Mouse (Mus musculus): ENCODE data around the gene Folr2. TPM values are rescaled to one million over a fixed set of nuclear protein-coding genes. Genes with fewer than 3 reads are reported as not detected.

Gene Folr2
- total RNA-seq, 2 experiments from 2014 or later: not detected

- no peak overlapping the region for H3K27ac ChIP-seq
- intact Hi-C loops (cut with DNase I): loop anchor here (5.0 kb wide), 1 partner anchor 47 kb away; the partner anchor contains the start of gene Inppl1
- DNase-seq (ENCODE audit: extremely low spot score in 1 of 2, low spot score in 2 of 2): no peak
- H3K4me3 ChIP-seq: no peak overlapping the region
- TF ChIP-seq CTCF (IDR thresholded peaks at IDR 0.05): no peak
Observed at GRCm38 (mm10) chr7:101884160-101884559, 27.2 kb upstream of the Folr2 start.

- intact Hi-C loops (cut with DNase I): loop anchor here (5.0 kb wide), 1 partner anchor 45 kb away; the partner anchor contains the start of gene Inppl1
- no peak for DNase-seq (ENCODE audit: extremely low spot score in 1 of 2, low spot score in 2 of 2)
- TF ChIP-seq CTCF (IDR thresholded peaks at IDR 0.05): no peak
- Histone ChIP-seq H3K27ac (no peak overlapping the region), H3K4me3 (no peak overlapping the region)
Observed at GRCm38 (mm10) chr7:101882413-101883154, 25.6 kb upstream of the Folr2 start.

- DNase-seq (ENCODE audit: extremely low spot score in 1 of 2, low spot score in 2 of 2): no peak
- intact Hi-C loops (cut with DNase I): loop anchor here (5.0 kb wide), 1 partner anchor 44 kb away; the partner anchor contains the start of gene Inppl1
- no peak overlapping the region for H3K4me3 ChIP-seq
- no peak overlapping the region for H3K27ac ChIP-seq
- no peak for TF ChIP-seq CTCF (IDR thresholded peaks at IDR 0.05)
Observed at GRCm38 (mm10) chr7:101880855-101881254, 23.9 kb upstream of the Folr2 start.

- Histone ChIP-seq H3K27ac (no peak overlapping the region), H3K4me3 (no peak overlapping the region)
- no peak for DNase-seq (ENCODE audit: extremely low spot score in 1 of 2, low spot score in 2 of 2)
- intact Hi-C loops (cut with DNase I): no loop called here
- TF ChIP-seq CTCF (IDR thresholded peaks at IDR 0.05): no peak
Observed at GRCm38 (mm10) chr7:101875978-101876377, 19.0 kb upstream of the Folr2 start.

- no peak overlapping the region for H3K27ac ChIP-seq
- intact Hi-C loops (cut with DNase I): no loop called here
- no peak for DNase-seq (ENCODE audit: extremely low spot score in 1 of 2, low spot score in 2 of 2)
- H3K4me3 ChIP-seq: no peak overlapping the region
- no peak for TF ChIP-seq CTCF (IDR thresholded peaks at IDR 0.05)
Observed at GRCm38 (mm10) chr7:101871296-101871695, 14.3 kb upstream of the Folr2 start.

- intact Hi-C loops (cut with DNase I): no loop called here
- no peak for TF ChIP-seq CTCF (IDR thresholded peaks at IDR 0.05)
- DNase-seq (ENCODE audit: extremely low spot score in 1 of 2, low spot score in 2 of 2): no peak
- H3K27ac ChIP-seq: no peak within 1 kb of the TSS
- no peak within 1 kb of the TSS for H3K4me3 ChIP-seq
Observed at GRCm38 (mm10) chr7:101870629-101871028, 13.6 kb upstream of the Folr2 start, which contains the start of gene Folr1. Folr1 (minus strand) TSS chr7:101870788.

- Histone ChIP-seq H3K4me3 (no peak overlapping the region), H3K27ac (no peak overlapping the region)
- intact Hi-C loops (cut with DNase I): no loop called here
- no peak for DNase-seq (ENCODE audit: extremely low spot score in 1 of 2, low spot score in 2 of 2)
- no peak for TF ChIP-seq CTCF (IDR thresholded peaks at IDR 0.05)
Observed at GRCm38 (mm10) chr7:101869163-101869500, 12.1 kb upstream of the Folr2 start.

- no peak for DNase-seq (ENCODE audit: extremely low spot score in 1 of 2, low spot score in 2 of 2)
- Histone ChIP-seq H3K27ac (no peak overlapping the region), H3K4me3 (no peak overlapping the region)
- intact Hi-C loops (cut with DNase I): no loop called here
- TF ChIP-seq CTCF (IDR thresholded peaks at IDR 0.05): no peak
Observed at GRCm38 (mm10) chr7:101868241-101869162, 11.5 kb upstream of the Folr2 start.

GRCm38 (mm10) chr7:101867482-101867881, 10.5 kb upstream of the Folr2 start:
- no peak overlapping the region for H3K27ac ChIP-seq
- no peak for TF ChIP-seq CTCF (IDR thresholded peaks at IDR 0.05)
- intact Hi-C loops (cut with DNase I): no loop called here
- no peak overlapping the region for H3K4me3 ChIP-seq
- DNase-seq (ENCODE audit: extremely low spot score in 1 of 2, low spot score in 2 of 2): no peak

- H3K27ac ChIP-seq: no peak overlapping the region
- intact Hi-C loops (cut with DNase I): no loop called here
- no peak for TF ChIP-seq CTCF (IDR thresholded peaks at IDR 0.05)
- no peak for DNase-seq (ENCODE audit: extremely low spot score in 1 of 2, low spot score in 2 of 2)
- H3K4me3 ChIP-seq: no peak overlapping the region
Observed at GRCm38 (mm10) chr7:101866491-101867265, 9.7 kb upstream of the Folr2 start.

- TF ChIP-seq CTCF (IDR thresholded peaks at IDR 0.05): no peak
- Histone ChIP-seq H3K4me3 (no peak within 1 kb of the TSS), H3K27ac (no peak within 1 kb of the TSS)
- no peak for DNase-seq (ENCODE audit: extremely low spot score in 1 of 2, low spot score in 2 of 2)
- intact Hi-C loops (cut with DNase I): no loop called here
Observed at GRCm38 (mm10) chr7:101863415-101863814, 6.4 kb upstream of the Folr2 start, which contains the start of gene Anapc15. Anapc15 (plus strand) TSS chr7:101863715.
